In the genomic region with DNA sequence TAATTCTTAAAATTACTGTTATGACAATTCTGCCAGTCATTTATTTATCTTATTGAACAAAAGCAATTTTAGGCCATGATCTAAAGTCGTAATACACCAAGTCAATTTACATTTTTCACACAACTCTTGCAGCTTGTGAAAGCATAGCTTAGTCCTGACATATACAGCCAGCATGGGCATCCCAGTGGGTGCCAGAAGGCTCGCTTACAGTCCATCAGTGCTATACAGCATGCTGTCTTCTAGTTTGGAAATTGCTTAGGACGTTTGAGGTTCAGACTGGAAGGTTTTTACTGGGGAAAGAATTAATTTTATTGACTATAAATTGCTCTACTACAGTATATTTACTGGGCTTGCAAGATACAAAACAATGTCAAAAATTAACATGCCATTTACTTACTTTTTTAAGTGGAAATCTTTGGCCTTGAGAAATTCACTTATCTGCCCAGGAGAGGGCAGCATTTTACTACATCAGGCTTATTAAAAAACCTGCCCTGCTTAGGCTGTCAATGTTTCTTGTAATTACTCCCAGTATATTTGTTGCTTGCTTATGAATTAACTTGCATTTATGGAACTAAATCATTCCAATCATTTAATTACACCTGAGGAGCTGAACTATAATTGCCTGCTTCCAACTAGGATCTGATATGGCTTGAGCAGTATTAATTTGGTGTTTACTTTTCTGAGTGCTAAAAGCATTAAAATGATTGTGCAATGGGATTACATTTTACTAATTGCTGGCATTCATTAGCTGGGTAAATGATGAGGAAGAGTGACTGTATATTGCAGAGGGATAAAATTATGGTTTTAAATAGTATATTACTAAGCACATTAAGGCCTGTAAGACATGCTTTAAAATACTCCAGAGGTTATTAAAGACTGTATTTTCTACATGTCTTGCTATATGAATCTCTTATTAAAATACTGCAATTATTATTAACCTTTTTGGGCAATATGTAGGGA, we compare ENCODE assay signal across 10 mouse cellular contexts. TPM values are rescaled to one million over a fixed set of nuclear protein-coding genes. Genes with fewer than 3 reads are reported as not detected.
DNase-seq lines count a peak whose midpoint lies in the region; ATAC-seq and TF ChIP-seq lines count a peak whose summit lies in the region.
"Had no signal": no experiment of that assay in that cellular context is flagged by ENCODE, and none has a peak within 500 bp of the region (broad histone marks: within the 10 kb centered on the region; RNA-seq: fewer than 3 reads in every experiment).

No protein-coding gene starts in this region.

- H3K36me3 ChIP-seq in kidney, embryonic 15.5 days: no peaks in the 10 kb centered on the region
- H3K36me3 ChIP-seq in ES-E14 (ENCODE audit: control insufficient read depth, insufficient read depth, low read length, poor library complexity, severe bottlenecking): no peaks in the 10 kb centered on the region
- no peaks in the 10 kb centered on the region for H3K36me3 ChIP-seq in hindbrain, embryonic 16.5 days (ENCODE audit: control insufficient read depth, insufficient read depth, low read length)
- no peaks in the 10 kb centered on the region for H3K36me3 ChIP-seq in midbrain, embryonic 15.5 days (replicated peaks)
- H3K36me3 ChIP-seq: embryonic facial prominence, embryonic 12.5 days; liver, embryonic 15.5 days had no signal

- H3K9me3 ChIP-seq in kidney, embryonic 15.5 days (replicated peaks): no peaks in the 10 kb centered on the region
- no peaks in the 10 kb centered on the region for H3K9me3 ChIP-seq in ES-E14 (ENCODE audit: control insufficient read depth, insufficient read depth, low read depth, low read length)
- no peaks in the 10 kb centered on the region for H3K9me3 ChIP-seq in hindbrain, embryonic 16.5 days (ENCODE audit: control insufficient read depth, low read length)
- H3K9me3 ChIP-seq in midbrain, embryonic 15.5 days: no peaks in the 10 kb centered on the region
- H3K9me3 ChIP-seq: embryonic facial prominence, embryonic 12.5 days; liver, embryonic 15.5 days had no signal

- H3K27me3 ChIP-seq in kidney, embryonic 15.5 days: no peaks in the 10 kb centered on the region
- no peaks in the 10 kb centered on the region; the same call in 1 of the 2 replicates for H3K27me3 ChIP-seq in hindbrain, embryonic 16.5 days (replicated peaks; ENCODE audit: control insufficient read depth, insufficient read depth, low read length)
- no peaks in the 10 kb centered on the region for H3K27me3 ChIP-seq in midbrain, embryonic 15.5 days (replicated peaks)
- H3K27me3 ChIP-seq: embryonic facial prominence, embryonic 12.5 days; liver, embryonic 15.5 days had no signal

- TF ChIP-seq CTCF in brain, embryonic 14.5 days (IDR thresholded peaks at IDR 0.05; ENCODE audit: borderline replicate concordance, extremely low read depth, insufficient read depth, insufficient read length): no peak; the same call in 1 of the 2 replicates

- no peaks in the 10 kb centered on the region for H3K4me1 ChIP-seq in kidney, embryonic 15.5 days
- no peaks in the 10 kb centered on the region for H3K4me1 ChIP-seq in ES-E14 (ENCODE audit: control insufficient read depth in 2 of 2, insufficient read depth in 2 of 2, low read length in 2 of 2, poor library complexity in 1 of 2)
- H3K4me1 ChIP-seq in hindbrain, embryonic 16.5 days (ENCODE audit: control insufficient read depth, insufficient read depth, low read depth, low read length): no peaks in the 10 kb centered on the region
- H3K4me1 ChIP-seq in midbrain, embryonic 15.5 days: no peaks in the 10 kb centered on the region
- H3K4me1 ChIP-seq: embryonic facial prominence, embryonic 12.5 days; liver, embryonic 15.5 days had no signal

- H3K27ac ChIP-seq in kidney, embryonic 15.5 days: no peak overlapping the region
- no peak overlapping the region for H3K27ac ChIP-seq in ES-E14 (ENCODE audit: insufficient read depth, low read depth, low read length, poor library complexity, severe bottlenecking)
- H3K27ac ChIP-seq in hindbrain, embryonic 16.5 days (ENCODE audit: low read depth, low read length): no peak overlapping the region
- no peak overlapping the region for H3K27ac ChIP-seq in midbrain, embryonic 15.5 days
- H3K27ac ChIP-seq: embryonic facial prominence, embryonic 12.5 days; liver, embryonic 15.5 days had no signal

- in situ Hi-C loops in ES-E14 (cut with MboI; ENCODE audit: low sequenced_read_pairs in 2 of 2, unreplicated experiment in 2 of 2): loop anchor here in 1 of 2 experiments (5.0 to 25.0 kb wide), 2 partner anchors 261 to 506 kb away; no protein-coding TSS in a partner anchor

- H3K4me2 ChIP-seq in kidney, embryonic 15.5 days: no peak overlapping the region
- H3K4me2 ChIP-seq in hindbrain, embryonic 16.5 days (ENCODE audit: low read length): no peak overlapping the region
- no peak overlapping the region for H3K4me2 ChIP-seq in midbrain, embryonic 15.5 days
- H3K4me2 ChIP-seq: embryonic facial prominence, embryonic 12.5 days; liver, embryonic 15.5 days had no signal

- no peak for TF ChIP-seq POLR2A in brain, embryonic 14.5 days (IDR thresholded peaks at IDR 0.05; ENCODE audit: borderline replicate concordance, extremely low read depth, insufficient read depth, insufficient read length, poor library complexity, severe bottlenecking)

- WGBS in kidney, embryonic 15.5 days: 52% methylated on average over 3 of the region's 3 CpGs
- 38% methylated on average over 3 of the region's 3 CpGs for WGBS in hindbrain, embryonic 16.5 days
- WGBS in midbrain, embryonic 15.5 days: 41% methylated on average over 3 of the region's 3 CpGs

- H3K4me3 ChIP-seq in kidney, embryonic 15.5 days (replicated peaks): no peak overlapping the region
- H3K4me3 ChIP-seq in ES-E14 (ENCODE audit: insufficient read depth in 1 of 2, low read depth in 1 of 2, low read length in 2 of 2, poor library complexity in 1 of 2, severe bottlenecking in 1 of 2): no peak overlapping the region
- no peak overlapping the region for H3K4me3 ChIP-seq in hindbrain, embryonic 16.5 days (ENCODE audit: low read length)
- H3K4me3 ChIP-seq in midbrain, embryonic 15.5 days: no peak overlapping the region
- H3K4me3 ChIP-seq: embryonic facial prominence, embryonic 12.5 days; liver, embryonic 15.5 days had no signal

- no peak for ATAC-seq in kidney, embryonic 15.5 days (replicated peaks; ENCODE audit: low FRiP score)
- peak; percentile 76 for ATAC-seq in hindbrain, embryonic 16.5 days
- ATAC-seq in midbrain, embryonic 15.5 days (replicated peaks): peak; percentile 80
- no peak for ATAC-seq in erythroblast, adult 5-6 weeks (replicated peaks; ENCODE audit: low FRiP score, poor library complexity, severe bottlenecking)

- no peak overlapping the region for H3K9ac ChIP-seq in kidney, embryonic 15.5 days
- H3K9ac ChIP-seq in ES-E14 (ENCODE audit: insufficient read depth, low read depth, low read length, poor library complexity, severe bottlenecking): no peak overlapping the region
- H3K9ac ChIP-seq in hindbrain, embryonic 16.5 days (ENCODE audit: low read depth, low read length): no peak overlapping the region
- no peak overlapping the region for H3K9ac ChIP-seq in midbrain, embryonic 15.5 days
- H3K9ac ChIP-seq: embryonic facial prominence, embryonic 12.5 days; liver, embryonic 15.5 days had no signal

- DNase-seq in kidney, adult 9 months: peak; percentile 44
- peak; percentile 25 for DNase-seq in ES-E14 (ENCODE audit: low read depth, low spot score)
- DNase-seq in brain, embryonic 14.5 days (ENCODE audit: low read depth): peak; percentile 86
- no peak for DNase-seq in frontal cortex, postnatal 25 days (ENCODE audit: low spot score in 2 of 2)

TF ChIP-seq in ES-E14, 5 proteins besides CTCF, POLR2A, EP300 and RAD21:
- TF ChIP-seq CHD2 (IDR thresholded peaks at IDR 0.05; ENCODE audit: low read depth, low read length) (no peak), MAFK (IDR thresholded peaks at IDR 0.05; ENCODE audit: insufficient read depth, low read depth, low read length) (no peak), ZC3H11A (IDR thresholded peaks at IDR 0.05; ENCODE audit: borderline replicate concordance, low read depth, low read length) (peak; percentile 83; the same call in 1 of the 2 replicates), ZNF384 (IDR thresholded peaks at IDR 0.05; ENCODE audit: low read depth, low read length) (no peak), HCFC1 (IDR thresholded peaks at IDR 0.05; ENCODE audit: borderline replicate concordance, insufficient read depth, low read length) (no peak)

RNA-seq across cellular contexts. Expression of a gene that starts 51.2 kb away (rescaled TPM):
- 12.1 and 13.6 TPM in 2 replicates for polyA plus RNA-seq in kidney, embryonic 15.5 days (2015; fragmentation: Nextera tagmentation; extraction: Ambion mirVana)
- total RNA-seq in ES-E14 (2012; rRNA removed): 8.2 and 13.8 TPM in 2 replicates
- 2.9 TPM in 2 replicates for polyA plus RNA-seq in brain, embryonic 14.5 days (2012; rRNA removed)
- polyA plus RNA-seq in hindbrain, embryonic 16.5 days (2015; fragmentation: Nextera tagmentation; extraction: Ambion mirVana): 5.2 and 5.6 TPM in 2 replicates
- 4.3 and 4.6 TPM in 2 replicates for polyA plus RNA-seq in midbrain, embryonic 15.5 days (2015; fragmentation: Nextera tagmentation; extraction: Ambion mirVana)
- 0.63 TPM in 1 of 2 replicates, not detected in the other for total RNA-seq in erythroblast, adult 5-6 weeks (2015; ENCODE audit: low replicate concordance)
- 0.60 and 0.98 TPM in 2 replicates for total RNA-seq in erythroblast, adult 5-6 weeks (2017; ENCODE audit: low replicate concordance)

RNA-seq across cellular contexts. Expression of a gene that starts 51.2 kb away (rescaled TPM):
- polyA plus RNA-seq in kidney, embryonic 15.5 days (2015; fragmentation: Nextera tagmentation; extraction: Ambion mirVana): 79.8 and 80.4 TPM in 2 replicates
- 53.3 and 71.8 TPM in 2 replicates for total RNA-seq in ES-E14 (2012; rRNA removed)
- 20.8 and 21.6 TPM in 2 replicates for polyA plus RNA-seq in brain, embryonic 14.5 days (2012; rRNA removed)
- polyA plus RNA-seq in hindbrain, embryonic 16.5 days (2015; fragmentation: Nextera tagmentation; extraction: Ambion mirVana): 23.2 and 25.3 TPM in 2 replicates
- polyA plus RNA-seq in midbrain, embryonic 15.5 days (2015; fragmentation: Nextera tagmentation; extraction: Ambion mirVana): 28.7 and 30.7 TPM in 2 replicates
- total RNA-seq in erythroblast, adult 5-6 weeks (2015; ENCODE audit: low replicate concordance): 10.6 and 15.9 TPM in 2 replicates
- total RNA-seq in erythroblast, adult 5-6 weeks (2017; ENCODE audit: low replicate concordance): 16.3 and 20.1 TPM in 2 replicates

Comparison
In these comparisons a context has a peak if more than half of its experiments do, and no peak if none do; other contexts are left out.
1. DNase-seq: peak in kidney, adult 9 months (single experiment), ES-E14 (single experiment) and brain, embryonic 14.5 days (single experiment); none in frontal cortex, postnatal 25 days (0 of 2).
2. ATAC-seq: peak in hindbrain, embryonic 16.5 days (single experiment) and midbrain, embryonic 15.5 days (single experiment); none in kidney, embryonic 15.5 days (single experiment) and erythroblast, adult 5-6 weeks (single experiment).